Mouse (Mus musculus) midbrain, embryonic 16.5 days (tissue): ENCODE results near the gene Ddt. TPM values are rescaled to one million over a fixed set of nuclear protein-coding genes. Genes with fewer than 3 reads are reported as not detected.
A peak's percentile ranks its signal among the peaks of the same experiment; 100 is the strongest.
"Not testable (repeated sequence)": the region's sequence is repeated elsewhere in the genome, so short reads cannot be mapped to it uniquely, and the experiment has no call there.

Source experiments
- ATAC-seq: fragments of 200-750 bp; cut with Nextera tagmentation; 2 replicates; pipeline ENCODE4 v1.8.0; 2017; ENCODE audit warnings: moderate TSS enrichment
- H3K27ac ChIP-seq: fragments of 300-500 bp; sonication (generic); 2 replicates; pipeline ENCODE4 v1.5.1; 2014; ENCODE audit warnings: mild to moderate bottlenecking, low read length, mixed read lengths
- H3K27me3 ChIP-seq: fragments of 300-500 bp; sonication (generic); 2 replicates; pipeline ENCODE4 v1.6.1; 2014; ENCODE audit warnings: low read depth, low read length, mixed read lengths; ENCODE audit not compliant: control insufficient read depth, insufficient read depth
- H3K36me3 ChIP-seq: fragments of 300-500 bp; sonication (generic); 2 replicates; pipeline ENCODE4 v1.6.1; 2014; ENCODE audit warnings: mild to moderate bottlenecking, low read length, moderate library complexity, mixed read lengths; ENCODE audit not compliant: control insufficient read depth, insufficient read depth
- H3K4me1 ChIP-seq: fragments of 300-500 bp; sonication (generic); 2 replicates; pipeline ENCODE4 v1.6.1; 2014; ENCODE audit warnings: mild to moderate bottlenecking, low read length, mixed read lengths; ENCODE audit not compliant: control insufficient read depth, insufficient read depth
- H3K4me2 ChIP-seq: fragments of 300-500 bp; sonication (generic); 2 replicates; pipeline ENCODE4 v1.6.1; 2014; ENCODE audit warnings: mild to moderate bottlenecking, low read length, mixed read lengths
- H3K4me3 ChIP-seq: fragments of 300-500 bp; sonication (generic); 2 replicates; pipeline ENCODE4 v1.5.1; 2014; ENCODE audit warnings: low read depth, mild to moderate bottlenecking, low read length, moderate library complexity, mixed read lengths
- H3K9ac ChIP-seq: fragments of 300-500 bp; sonication (generic); 2 replicates; pipeline ENCODE4 v1.6.1; 2014; ENCODE audit warnings: low read depth, low read length, mixed read lengths
- H3K9me3 ChIP-seq: fragments of 300-500 bp; sonication (generic); replicated peaks from 2 replicates; pipeline ENCODE4 v1.6.1; 2014; ENCODE audit warnings: mild to moderate bottlenecking, low read length, mixed read lengths; ENCODE audit not compliant: control insufficient read depth, poor library complexity, severe bottlenecking
- WGBS: fragments of 180-500 bp; shearing (Covaris S2); extraction: QIAGEN DNeasy Blood & Tissue Kit; methylation state at CpG from one replicate; pipeline ENCODE4 v1.1.7; 2014; 5-methylcytosine and 5-hydroxymethylcytosine counted together
- polyA plus RNA-seq: library from polyadenylated mRNA; unstranded; fragments of >200 nt; fragmentation: Nextera tagmentation; extraction: Ambion mirVana; gene quantifications from 2 replicates; pipeline ENCODE4 v1.2.1, GENCODE M21; 2015

Gene Ddt
- polyA plus RNA-seq, 1 experiment from 2014 or later: 77.0 TPM

DNA sequence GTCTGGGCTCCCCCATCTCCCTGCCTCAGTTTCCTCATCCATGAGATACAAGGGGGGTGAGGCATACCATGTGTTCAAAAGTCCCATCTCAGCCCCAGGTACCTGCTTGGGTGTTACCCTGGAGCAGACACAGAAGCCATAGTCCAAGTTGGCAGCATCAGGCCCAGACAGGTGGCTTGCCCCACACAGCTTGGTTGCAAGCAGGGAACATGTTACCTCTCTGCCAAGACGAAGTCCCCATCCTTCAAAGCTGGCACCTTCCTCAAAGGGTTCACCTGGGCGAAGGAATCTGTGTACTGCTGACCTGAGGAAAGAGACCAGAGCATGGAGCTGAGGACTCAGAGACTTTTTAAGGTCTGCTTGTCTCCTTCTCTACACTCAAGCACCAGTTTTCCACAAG is 4.7 kb upstream of the Ddt start:
- 77% methylated on average over 2 of the region's 2 CpGs for WGBS
- peaks cover 38% of the 10 kb centered on the region for H3K27me3 ChIP-seq
- no peak overlapping the region for H3K4me2 ChIP-seq
- H3K4me3 ChIP-seq: no peak overlapping the region
- 0 out of 2 replicates have a peak, but pooled peaks cover 2% of the 10 kb centered on the region for H3K9me3 ChIP-seq
- H3K9ac ChIP-seq: no peak overlapping the region
- ATAC-seq: no peak
- H3K27ac ChIP-seq: no peak overlapping the region
- H3K4me1 ChIP-seq: peaks cover 5% of the 10 kb centered on the region; the same call in 1 of the 2 replicates
- no peaks in the 10 kb centered on the region for H3K36me3 ChIP-seq

DNA sequence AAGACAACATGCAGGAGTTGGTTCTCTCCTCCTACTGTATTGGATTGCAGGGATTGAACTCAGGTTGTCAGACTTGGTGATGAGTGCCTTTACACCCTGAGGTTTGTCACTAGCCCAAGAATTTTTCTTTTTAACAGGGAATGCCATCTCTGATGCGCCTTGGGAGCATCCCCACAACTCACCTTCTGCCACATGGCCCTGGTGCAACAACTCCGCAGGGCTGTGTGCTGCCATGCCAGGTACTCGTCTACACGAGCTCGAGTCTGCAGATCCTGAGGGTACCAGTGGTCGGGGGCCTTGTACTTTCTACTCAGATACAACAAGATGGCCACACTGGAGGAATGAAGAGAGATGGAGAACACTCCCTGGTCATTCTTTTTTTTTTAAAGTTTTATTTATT is 3.3 kb upstream of the Ddt start:
- WGBS: 88% methylated on average over 6 of the region's 6 CpGs
- Histone ChIP-seq H3K4me3 (no peak overlapping the region), H3K4me1 (peaks cover 10% of the 10 kb centered on the region), H3K36me3 (no peaks in the 10 kb centered on the region), H3K27ac (no peak overlapping the region), H3K27me3 (peaks cover 32% of the 10 kb centered on the region), H3K4me2 (no peak overlapping the region), H3K9ac (no peak overlapping the region), H3K9me3 (0 out of 2 replicates have a peak, but pooled peaks cover 2% of the 10 kb centered on the region)
- no peak for ATAC-seq

DNA sequence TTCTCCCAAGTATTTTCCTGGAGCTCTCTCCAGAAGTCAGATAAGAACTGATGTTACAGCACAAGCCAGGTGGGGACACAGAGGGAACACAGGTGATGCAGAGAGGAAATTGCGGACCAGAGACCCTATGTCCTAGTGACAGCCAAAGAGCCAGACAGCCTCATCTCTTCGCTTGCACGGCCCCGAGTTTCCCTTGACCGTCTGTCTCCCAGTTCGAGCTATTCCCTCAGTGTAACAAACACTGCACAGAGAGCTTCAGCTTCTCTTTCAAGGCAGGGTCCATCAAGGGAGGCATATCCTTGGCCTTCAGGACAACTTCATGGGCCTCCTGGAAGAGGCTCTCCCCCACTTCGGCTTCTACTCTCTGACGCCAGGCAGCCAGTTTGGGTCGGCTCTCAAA is 1.4 kb upstream of the Ddt start:
- no peak for ATAC-seq
- Histone ChIP-seq H3K4me1 (peaks cover 5% of the 10 kb centered on the region), H3K9ac (no peak overlapping the region), H3K4me3 (no peak overlapping the region), H3K27me3 (peaks cover 17% of the 10 kb centered on the region), H3K4me2 (no peak overlapping the region), H3K36me3 (no peaks in the 10 kb centered on the region), H3K27ac (no peak overlapping the region), H3K9me3 (0 out of 2 replicates have a peak, but pooled peaks cover 2% of the 10 kb centered on the region)
- 95% methylated on average over 9 of the region's 9 CpGs for WGBS

DNA sequence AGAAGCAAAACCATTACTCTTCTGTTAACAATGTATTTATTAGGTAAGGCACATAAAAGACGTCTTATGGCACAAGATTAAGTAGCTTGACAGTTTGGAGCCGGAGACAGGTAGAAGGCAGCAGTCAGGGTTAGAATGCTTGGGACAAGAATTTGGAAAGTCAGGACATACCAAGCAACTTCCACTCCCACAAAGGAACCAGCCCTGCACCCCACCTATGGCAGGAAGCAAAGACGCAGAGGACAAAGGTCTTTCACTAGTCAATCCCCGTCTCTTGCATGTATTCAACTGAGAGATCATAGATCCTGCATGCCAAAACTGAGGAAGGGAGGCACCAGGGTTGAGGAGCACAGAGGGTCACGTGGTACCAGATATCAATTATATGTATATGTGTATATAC is 888 bp upstream of the Ddt start:
- Histone ChIP-seq H3K4me1 (peaks cover 5% of the 10 kb centered on the region), H3K36me3 (no peaks in the 10 kb centered on the region), H3K4me2 (no peak overlapping the region), H3K27ac (no peak overlapping the region), H3K9me3 (0 out of 2 replicates have a peak, but pooled peaks cover 2% of the 10 kb centered on the region), H3K9ac (no peak overlapping the region), H3K4me3 (no peak overlapping the region), H3K27me3 (peaks cover 12% of the 10 kb centered on the region)
- ATAC-seq: no peak
- 93% methylated on average over 5 of the region's 5 CpGs for WGBS

GRCm38 (mm10) chr10:75767756-75768155 is 5.5 kb downstream of the Ddt start:
- H3K36me3 ChIP-seq, H3K9me3 ChIP-seq, H3K4me2 ChIP-seq, ATAC-seq, H3K9ac ChIP-seq, H3K27me3 ChIP-seq, H3K4me3 ChIP-seq, H3K27ac ChIP-seq: not testable (repeated sequence)
- H3K4me1 ChIP-seq: peaks cover 15% of the 10 kb centered on the region
- WGBS: 24% methylated on average over 5 of the region's 5 CpGs

DNA sequence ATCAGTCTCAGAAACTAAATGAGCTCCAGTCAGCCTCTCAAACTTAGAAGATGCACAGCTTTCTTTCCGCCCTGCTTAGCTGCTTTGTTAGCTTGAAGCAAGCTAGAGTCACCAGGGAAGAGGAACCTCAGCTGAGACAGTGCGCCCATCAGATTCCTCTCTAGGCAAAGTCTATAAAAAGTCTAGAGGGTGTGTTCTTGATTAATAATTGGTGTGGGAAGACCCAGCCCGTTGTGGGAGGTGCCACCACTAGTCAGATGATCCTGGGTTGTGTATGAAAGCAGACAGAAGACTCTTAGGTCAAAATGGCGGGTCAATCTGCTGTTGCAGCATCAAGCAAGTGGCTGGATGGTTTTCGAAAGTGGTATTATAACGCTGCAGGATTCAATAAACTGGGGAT is 6.4 kb downstream of the Ddt start:
- Histone ChIP-seq H3K4me1 (peaks cover 16% of the 10 kb centered on the region), H3K9me3 (no peaks in the 10 kb centered on the region), H3K4me3 (no peak overlapping the region), H3K4me2 (no peak overlapping the region), H3K9ac (no peak overlapping the region), H3K36me3 (no peaks in the 10 kb centered on the region), H3K27ac (no peak overlapping the region), H3K27me3 (no peaks in the 10 kb centered on the region)
- 87% methylated on average over 6 of the region's 6 CpGs for WGBS
- no peak for ATAC-seq

- peak; percentile 59 for ATAC-seq
- Histone ChIP-seq H3K4me1 (peaks cover 22% of the 10 kb centered on the region), H3K36me3 (no peaks in the 10 kb centered on the region; the same call in 1 of the 2 replicates), H3K4me2 (peak overlapping the region; percentile 66), H3K9ac (peak overlapping the region; percentile 58), H3K27ac (peak overlapping the region; percentile 33), H3K27me3 (no peaks in the 10 kb centered on the region), H3K4me3 (peak overlapping the region; percentile 73), H3K9me3 (no peaks in the 10 kb centered on the region)
- 1% methylated on average over 27 of the region's 27 CpGs for WGBS
These were observed 8.4 kb downstream of the Ddt start for GRCm38 (mm10) chr10:75764519-75765473.

GRCm38 (mm10) chr10:75763682-75764518 is 9.3 kb downstream of the Ddt start, which contains the start of gene Cabin1:
Gene Cabin1 (minus strand): TSS chr10:75764341.
- WGBS: under 1% methylated on average over 48 of the region's 61 CpGs
- H3K9ac ChIP-seq: peak within 1 kb of the TSS; percentile 78
- peaks cover 22% of the 10 kb centered on the region for H3K4me1 ChIP-seq
- H3K27me3 ChIP-seq: no peaks in the 10 kb centered on the region
- H3K36me3 ChIP-seq: no peaks in the 10 kb centered on the region; the same call in 1 of the 2 replicates
- H3K9me3 ChIP-seq: no peaks in the 10 kb centered on the region
- peak within 1 kb of the TSS; percentile 73 for H3K4me3 ChIP-seq
- H3K4me2 ChIP-seq: peak within 1 kb of the TSS; percentile 82
- peak within 1 kb of the TSS; percentile 84 for H3K27ac ChIP-seq
- peak; percentile 99 for ATAC-seq
